Mouse (Mus musculus) embryonic facial prominence, embryonic 12.5 days (tissue): Measurements from ENCODE around the gene Cib2. TPM values are rescaled to one million over a fixed set of nuclear protein-coding genes. Genes with fewer than 3 reads are reported as not detected.

Source experiments
- ATAC-seq: fragments of 200-750 bp; cut with Nextera tagmentation; 2 replicates; pipeline ENCODE4 v1.8.0; 2017; ENCODE audit not compliant: insufficient number of reproducible peaks, insufficient read depth, low FRiP score, low TSS enrichment
- H3K27ac ChIP-seq: fragments of 300-500 bp; sonication (generic); 2 replicates; pipeline ENCODE4 v1.5.1; 2016; ENCODE audit warnings: mild to moderate bottlenecking
- H3K27me3 ChIP-seq: fragments of 300-500 bp; sonication (generic); 2 replicates; pipeline ENCODE4 v1.6.1; 2016; ENCODE audit warnings: mild to moderate bottlenecking, moderate library complexity
- H3K36me3 ChIP-seq: fragments of 300-500 bp; sonication (generic); 2 replicates; pipeline ENCODE4 v1.6.1; 2016; ENCODE audit warnings: mild to moderate bottlenecking
- H3K4me1 ChIP-seq: fragments of 300-500 bp; sonication (generic); 2 replicates; pipeline ENCODE4 v1.6.1; 2016
- H3K4me2 ChIP-seq: fragments of 300-500 bp; sonication (generic); replicated peaks from 2 replicates; pipeline ENCODE4 v1.6.1; 2016; ENCODE audit warnings: mild to moderate bottlenecking, moderate library complexity
- H3K4me3 ChIP-seq: fragments of 300-500 bp; sonication (generic); 2 replicates; pipeline ENCODE4 v1.5.1; 2016; ENCODE audit warnings: mild to moderate bottlenecking
- H3K9ac ChIP-seq: fragments of 300-500 bp; sonication (generic); 2 replicates; pipeline ENCODE4 v1.6.1; 2016; ENCODE audit warnings: mild to moderate bottlenecking, moderate library complexity
- H3K9me3 ChIP-seq: fragments of 300-500 bp; sonication (generic); 2 replicates; pipeline ENCODE4 v1.6.1; 2016; ENCODE audit warnings: mild to moderate bottlenecking, moderate library complexity
- WGBS: fragments of 180-500 bp; shearing (Covaris S2); methylation state at CpG from one replicate; pipeline ENCODE4 v1.1.7; 2016; 5-methylcytosine and 5-hydroxymethylcytosine counted together
- polyA plus RNA-seq: library from polyadenylated mRNA; unstranded; fragments of >200 nt; fragmentation: Nextera tagmentation; extraction: Ambion mirVana; gene quantifications from 2 replicates; pipeline ENCODE4 v1.2.1, GENCODE M21; 2016

Cib2 gene
- polyA plus RNA-seq, 1 experiment from 2014 or later, result 22.1 TPM

DNA sequence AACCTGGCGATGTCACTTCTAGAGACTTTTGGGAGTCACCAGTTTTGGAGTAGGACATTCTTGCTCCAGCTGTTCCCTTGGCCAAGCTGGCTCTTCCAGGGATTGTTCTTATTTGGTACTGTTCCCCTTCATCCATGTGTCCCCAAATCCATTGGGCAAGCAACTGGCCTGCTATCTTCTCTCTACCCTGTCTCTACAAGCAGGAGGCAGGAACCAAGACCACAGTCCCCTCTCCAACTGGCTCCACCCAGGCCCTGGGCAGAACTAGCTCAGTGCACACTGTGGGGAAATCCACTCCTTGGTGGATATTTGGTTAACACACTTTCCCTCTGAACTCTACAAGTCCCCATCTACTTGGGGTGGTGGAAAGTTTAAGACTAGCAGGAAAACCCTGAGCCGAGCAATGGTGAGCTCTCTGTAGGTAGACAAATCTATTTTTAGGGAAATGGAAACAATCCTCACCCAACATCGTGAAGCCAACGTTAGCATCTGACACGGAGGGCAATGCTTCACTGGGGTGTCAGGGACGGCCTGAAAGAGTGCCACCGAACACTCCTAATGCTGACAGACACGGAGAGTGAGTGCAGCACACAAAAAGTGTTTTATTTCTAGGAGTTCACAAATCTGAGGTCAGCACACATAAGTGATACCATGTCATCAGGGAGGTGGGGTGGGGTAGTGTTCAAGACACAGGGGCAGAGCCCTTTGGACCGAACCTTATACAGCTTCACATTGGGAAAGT lies 15.6 kb downstream of the Cib2 start:
- no peak overlapping the region for H3K9ac ChIP-seq
- H3K4me2 ChIP-seq, result no peak overlapping the region
- no peak overlapping the region for H3K4me3 ChIP-seq
- ATAC-seq, result no peak
- H3K36me3 ChIP-seq, result no peaks in the 10 kb centered on the region
- H3K9me3 ChIP-seq, result no peaks in the 10 kb centered on the region
- WGBS, result 76% methylated on average over 9 of the region's 9 CpGs
- no peak overlapping the region for H3K27ac ChIP-seq
- H3K27me3 ChIP-seq, result no peaks in the 10 kb centered on the region
- H3K4me1 ChIP-seq, result no peaks in the 10 kb centered on the region

GRCm38 (mm10) chr9:54540801-54541200 lies 19.2 kb downstream of the Cib2 start:
- 76% methylated on average over 5 of the region's 5 CpGs for WGBS

DNA sequence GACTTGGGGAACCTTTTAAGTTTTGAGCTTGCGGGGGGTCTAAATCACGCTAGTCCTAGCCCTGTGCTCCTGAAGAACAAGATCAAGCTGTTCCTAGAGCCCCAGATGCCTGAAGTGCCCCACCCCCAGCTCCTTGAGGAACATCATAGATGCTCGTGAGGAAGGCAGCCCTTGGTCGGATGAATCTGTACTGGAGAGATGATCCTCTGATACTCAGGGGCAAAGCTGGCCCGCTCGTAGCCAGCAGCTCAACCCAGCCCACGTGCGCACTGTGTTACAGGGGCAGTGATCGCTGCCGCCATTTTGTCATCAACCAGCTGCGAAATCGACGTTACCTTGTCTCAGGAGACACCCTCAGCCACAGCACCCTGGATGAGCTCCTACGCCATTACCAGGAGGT lies 21.3 kb downstream of the Cib2 start, which contains the start of gene Sh2d7:
Gene Sh2d7 (plus strand): TSS at position 301 of the 400 bp plus-strand sequence.
- H3K36me3 ChIP-seq, result no peaks in the 10 kb centered on the region
- no peaks in the 10 kb centered on the region for H3K9me3 ChIP-seq
- ATAC-seq, result no peak
- H3K4me1 ChIP-seq, result peaks cover 7% of the 10 kb centered on the region; the same call in 1 of the 2 replicates
- H3K27ac ChIP-seq, result no peak within 1 kb of the TSS
- no peaks in the 10 kb centered on the region for H3K27me3 ChIP-seq
- no peak within 1 kb of the TSS for H3K9ac ChIP-seq
- H3K4me3 ChIP-seq, result no peak within 1 kb of the TSS
- 89% methylated on average over 14 of the region's 14 CpGs for WGBS
- H3K4me2 ChIP-seq, result no peak within 1 kb of the TSS

More at GRCm38 (mm10) chr9:54540801-54541200, 19.2 kb downstream of the Cib2 start:
- Histone ChIP-seq H3K27ac (no peak overlapping the region), H3K4me2 (no peak overlapping the region), H3K36me3 (no peaks in the 10 kb centered on the region), H3K9me3 (no peaks in the 10 kb centered on the region), H3K9ac (no peak overlapping the region), H3K4me3 (no peak overlapping the region), H3K4me1 (no peaks in the 10 kb centered on the region), H3K27me3 (no peaks in the 10 kb centered on the region)
- no peak for ATAC-seq

GRCm38 (mm10) chr9:54538244-54538643 lies 21.8 kb downstream of the Cib2 start:
- WGBS, result 95% methylated on average over 3 of the region's 3 CpGs
- ATAC-seq, result no peak
- H3K4me2 ChIP-seq, result no peak overlapping the region

GRCm38 (mm10) chr9:54537480-54537879 lies 22.5 kb downstream of the Cib2 start:
- 85% methylated on average over 3 of the region's 3 CpGs for WGBS
- no peak for ATAC-seq
- Histone ChIP-seq H3K9ac (no peak overlapping the region), H3K4me3 (no peak overlapping the region), H3K27me3 (no peaks in the 10 kb centered on the region), H3K4me2 (no peak overlapping the region), H3K9me3 (no peaks in the 10 kb centered on the region), H3K4me1 (peaks cover 7% of the 10 kb centered on the region; the same call in 1 of the 2 replicates), H3K27ac (no peak overlapping the region), H3K36me3 (no peaks in the 10 kb centered on the region)

More at GRCm38 (mm10) chr9:54538244-54538643, 21.8 kb downstream of the Cib2 start:
- no peak overlapping the region for H3K9ac ChIP-seq
- no peak overlapping the region for H3K27ac ChIP-seq
- H3K4me3 ChIP-seq, result no peak overlapping the region
- H3K36me3 ChIP-seq, result no peaks in the 10 kb centered on the region
- no peaks in the 10 kb centered on the region for H3K27me3 ChIP-seq
- H3K9me3 ChIP-seq, result no peaks in the 10 kb centered on the region
- peaks cover 7% of the 10 kb centered on the region; the same call in 1 of the 2 replicates for H3K4me1 ChIP-seq

GRCm38 (mm10) chr9:54537030-54537429 lies 23.0 kb downstream of the Cib2 start:
- H3K4me3 ChIP-seq, result no peak overlapping the region
- no peak overlapping the region for H3K27ac ChIP-seq
- 50% methylated on average over 4 of the region's 4 CpGs for WGBS
- H3K27me3 ChIP-seq, result no peaks in the 10 kb centered on the region
- ATAC-seq, result no peak
- peaks cover 7% of the 10 kb centered on the region; the same call in 1 of the 2 replicates for H3K4me1 ChIP-seq
- no peaks in the 10 kb centered on the region for H3K9me3 ChIP-seq
- H3K36me3 ChIP-seq, result no peaks in the 10 kb centered on the region
- no peak overlapping the region for H3K9ac ChIP-seq
- no peak overlapping the region for H3K4me2 ChIP-seq

DNA sequence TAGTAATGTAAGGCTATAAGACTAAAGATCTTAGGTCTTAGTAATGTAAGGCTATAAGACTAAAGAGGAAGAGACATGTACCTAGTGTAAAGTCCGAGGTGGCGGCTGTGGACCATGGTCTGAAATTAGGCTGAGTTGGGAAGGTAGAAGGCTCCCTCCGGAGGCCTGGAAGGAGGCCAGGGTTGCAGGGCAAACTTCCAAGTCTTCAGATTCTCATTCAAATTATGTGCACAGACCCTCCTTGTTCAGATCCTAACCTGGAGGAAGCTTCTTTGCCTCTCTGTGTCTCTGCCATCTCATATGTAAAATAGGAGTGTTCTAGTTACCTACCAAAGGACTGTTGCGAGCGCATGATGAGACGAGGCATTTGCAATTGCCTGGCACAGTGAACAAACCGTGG lies 23.8 kb downstream of the Cib2 start:
- no peak overlapping the region for H3K9ac ChIP-seq
- no peaks in the 10 kb centered on the region for H3K9me3 ChIP-seq
- H3K4me3 ChIP-seq, result no peak overlapping the region
- no peak overlapping the region for H3K4me2 ChIP-seq
- peaks cover 7% of the 10 kb centered on the region; the same call in 1 of the 2 replicates for H3K4me1 ChIP-seq
- no peak overlapping the region for H3K27ac ChIP-seq
- WGBS, result 82% methylated on average over 7 of the region's 7 CpGs
- H3K27me3 ChIP-seq, result no peaks in the 10 kb centered on the region
- no peak for ATAC-seq
- H3K36me3 ChIP-seq, result no peaks in the 10 kb centered on the region

DNA sequence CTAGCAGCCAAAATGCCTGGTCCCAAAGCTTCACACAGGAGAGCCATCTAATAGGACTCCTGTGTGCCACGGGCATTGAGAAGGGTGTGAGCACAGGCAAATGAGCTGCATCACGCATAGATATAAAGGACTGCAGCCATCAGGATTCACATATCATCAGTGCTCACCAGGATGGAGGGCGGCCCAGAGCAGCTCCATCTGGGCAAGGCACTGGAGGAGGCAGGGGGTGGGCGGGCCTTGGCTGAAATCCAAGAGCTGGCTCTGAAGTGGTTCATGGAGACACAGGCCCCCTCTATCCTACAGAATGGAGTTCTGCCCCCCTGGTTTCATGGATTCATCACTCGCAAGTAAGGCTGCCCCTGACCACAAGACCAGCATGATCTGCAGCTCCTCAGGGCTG lies 26.0 kb downstream of the Cib2 start:
- no peak overlapping the region for H3K4me2 ChIP-seq
- ATAC-seq, result no peak
- peaks cover 7% of the 10 kb centered on the region; the same call in 1 of the 2 replicates for H3K4me1 ChIP-seq
- H3K27me3 ChIP-seq, result no peaks in the 10 kb centered on the region
- no peak overlapping the region for H3K4me3 ChIP-seq
- H3K27ac ChIP-seq, result no peak overlapping the region
- no peaks in the 10 kb centered on the region for H3K9me3 ChIP-seq
- 60% methylated on average over 5 of the region's 5 CpGs for WGBS
- no peak overlapping the region for H3K9ac ChIP-seq
- no peaks in the 10 kb centered on the region for H3K36me3 ChIP-seq

DNA sequence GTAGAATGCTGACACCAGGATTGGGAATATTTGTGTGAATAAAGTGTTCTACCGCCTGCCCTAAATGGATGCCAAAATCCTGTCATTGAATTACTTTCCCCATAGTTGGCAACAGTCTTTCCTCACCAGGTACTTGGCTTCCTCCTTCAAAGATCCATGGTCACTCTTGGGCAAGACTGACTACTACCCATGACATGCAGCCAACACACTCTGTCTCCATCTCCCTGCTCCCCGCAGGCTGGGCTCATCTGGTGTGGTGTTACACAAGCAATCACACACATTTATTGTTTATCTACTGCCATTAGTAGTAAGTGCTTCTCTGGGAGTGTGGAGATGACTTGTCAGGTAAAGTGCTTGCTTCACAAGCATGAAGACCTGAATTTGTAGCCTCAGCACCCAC lies 27.1 kb downstream of the Cib2 start:
- Histone ChIP-seq H3K36me3 (no peaks in the 10 kb centered on the region), H3K27me3 (no peaks in the 10 kb centered on the region), H3K4me3 (no peak overlapping the region), H3K4me2 (no peak overlapping the region), H3K9ac (no peak overlapping the region), H3K4me1 (peaks cover 7% of the 10 kb centered on the region; the same call in 1 of the 2 replicates), H3K9me3 (no peaks in the 10 kb centered on the region), H3K27ac (no peak overlapping the region)
- ATAC-seq, result no peak
- 95% methylated on average over 2 of the region's 2 CpGs for WGBS

GRCm38 (mm10) chr9:54531421-54531820 lies 28.6 kb downstream of the Cib2 start:
- no peak overlapping the region for H3K27ac ChIP-seq
- H3K4me1 ChIP-seq, result peaks cover 7% of the 10 kb centered on the region; the same call in 1 of the 2 replicates
- H3K4me2 ChIP-seq, result no peak overlapping the region
- H3K4me3 ChIP-seq, result no peak overlapping the region
- H3K9me3 ChIP-seq, result no peaks in the 10 kb centered on the region
- H3K36me3 ChIP-seq, result no peaks in the 10 kb centered on the region
- no peak overlapping the region for H3K9ac ChIP-seq
- no peaks in the 10 kb centered on the region for H3K27me3 ChIP-seq
- no peak for ATAC-seq

DNA sequence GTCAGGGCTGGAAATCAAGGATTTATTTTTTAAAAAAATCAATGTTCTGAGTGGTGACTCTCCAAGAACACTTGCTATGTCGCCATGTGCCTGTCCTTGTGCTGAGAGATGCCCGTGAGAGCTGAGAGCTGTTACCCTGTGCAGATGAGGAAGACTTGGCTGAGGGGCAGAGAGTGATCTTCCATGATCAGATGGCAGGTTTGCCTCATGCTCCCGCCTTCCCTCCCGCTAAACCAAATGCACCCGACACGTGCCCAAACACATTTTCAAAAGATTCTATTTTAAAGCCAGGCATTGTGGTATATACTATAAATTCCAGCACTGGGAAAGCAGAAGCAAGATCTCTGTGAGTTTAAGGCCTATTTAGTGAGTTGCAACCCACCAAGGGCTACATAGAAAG lies 29.2 kb downstream of the Cib2 start:
- no peaks in the 10 kb centered on the region for H3K9me3 ChIP-seq
- WGBS, result 83% methylated on average over 6 of the region's 6 CpGs
- H3K36me3 ChIP-seq, result no peaks in the 10 kb centered on the region
- no peak overlapping the region for H3K4me2 ChIP-seq
- H3K27ac ChIP-seq, result no peak overlapping the region
- peaks cover 7% of the 10 kb centered on the region; the same call in 1 of the 2 replicates for H3K4me1 ChIP-seq
- no peak overlapping the region for H3K9ac ChIP-seq
- H3K4me3 ChIP-seq, result no peak overlapping the region
- no peak for ATAC-seq
- H3K27me3 ChIP-seq, result no peaks in the 10 kb centered on the region

DNA sequence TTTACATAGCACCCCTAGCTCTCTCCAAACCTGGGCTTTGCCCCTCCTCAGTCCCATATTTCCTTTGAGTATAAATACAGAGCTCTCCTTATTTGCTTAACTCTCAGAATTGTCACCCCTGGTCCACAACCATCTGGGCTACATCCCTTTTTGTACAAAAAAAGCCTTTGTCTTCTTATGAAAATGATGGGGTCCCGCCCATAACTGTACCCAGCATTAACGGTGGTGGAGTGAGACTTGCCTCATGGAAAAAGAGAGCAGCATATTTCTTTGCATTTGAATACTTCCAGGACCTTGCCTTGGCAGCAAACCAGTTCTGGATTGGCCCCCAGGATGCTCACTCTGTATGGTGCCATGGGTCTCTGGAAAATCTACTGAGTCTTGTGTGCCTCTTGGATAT lies 30.1 kb downstream of the Cib2 start:
- Histone ChIP-seq H3K4me2 (no peak overlapping the region), H3K4me1 (peaks cover 7% of the 10 kb centered on the region; the same call in 1 of the 2 replicates), H3K4me3 (no peak overlapping the region), H3K36me3 (no peaks in the 10 kb centered on the region), H3K27ac (no peak overlapping the region), H3K27me3 (no peaks in the 10 kb centered on the region), H3K9me3 (no peaks in the 10 kb centered on the region), H3K9ac (no peak overlapping the region)
- ATAC-seq, result no peak
- WGBS, result 77% methylated on average over 2 of the region's 2 CpGs
